Mouse (Mus musculus): ENCODE data around the gene Eno3. TPM values are rescaled to one million over a fixed set of nuclear protein-coding genes. Genes with fewer than 3 reads are reported as not detected.

Eno3 gene
- polyA plus RNA-seq, 1 experiment from 2014 or later: 12.7 TPM

DNA sequence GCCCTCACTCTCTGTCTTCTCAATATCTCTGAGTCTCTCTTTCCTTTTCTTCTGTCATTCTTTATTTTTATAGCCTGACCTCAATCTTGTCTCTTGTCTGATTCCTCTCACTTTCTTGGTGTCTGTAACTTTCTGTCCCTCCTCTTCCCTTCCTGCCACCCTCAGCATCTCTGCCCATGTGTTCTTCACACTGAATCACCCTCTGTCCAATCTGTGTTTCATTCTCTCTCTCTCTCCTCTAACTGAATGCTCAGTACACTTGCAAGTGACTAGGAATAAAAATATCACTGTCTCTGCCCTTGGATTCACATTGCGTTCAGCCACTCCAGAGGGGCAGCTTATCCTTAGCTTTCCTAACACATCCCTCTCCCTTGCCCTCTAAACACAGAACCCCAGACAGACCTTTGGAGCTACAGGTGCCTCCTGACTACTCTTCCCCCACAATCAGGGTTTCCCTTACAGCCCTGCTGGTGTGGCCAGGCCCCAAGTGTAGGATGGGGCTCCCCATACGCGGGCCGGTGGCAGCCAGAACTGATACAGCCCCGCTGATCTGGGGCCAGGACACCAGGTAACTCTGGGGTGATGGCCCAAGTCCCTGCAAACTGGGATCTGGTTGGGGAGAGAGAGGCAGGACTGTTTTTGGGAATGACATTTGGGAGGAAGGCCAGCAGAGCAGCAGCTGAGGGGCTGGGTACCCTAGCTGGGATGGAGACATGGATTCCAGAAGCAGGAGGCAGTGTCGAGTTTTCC lies 45.2 kb downstream of the Eno3 start:
- peak overlapping the region; percentile 71 for H3K4me3 ChIP-seq (ENCODE audit: low read depth, low read length)
- 77% methylated on average over 6 of the region's 6 CpGs for WGBS
- peak overlapping the region; percentile 36 for H3K9ac ChIP-seq
- H3K27ac ChIP-seq (ENCODE audit: low read depth): 0 out of 2 replicates have a peak overlapping the region, but pooled peaks have one; percentile 4
- peak overlapping the region; percentile 88 for H3K4me2 ChIP-seq
- no peaks in the 10 kb centered on the region for H3K27me3 ChIP-seq (ENCODE audit: insufficient read depth, low read length)
- no peak for ATAC-seq (ENCODE audit: insufficient read depth)
- TF ChIP-seq CTCF (IDR thresholded peaks at IDR 0.05; ENCODE audit: low read depth): no peak
- DNase-seq: no peak
- peaks cover 8% of the 10 kb centered on the region; the same call in 1 of the 2 replicates for H3K4me1 ChIP-seq (ENCODE audit: insufficient read depth)
- H3K36me3 ChIP-seq (ENCODE audit: insufficient read depth): peaks cover 45% of the 10 kb centered on the region
- no peaks in the 10 kb centered on the region for H3K9me3 ChIP-seq (ENCODE audit: low read depth, low read length)

DNA sequence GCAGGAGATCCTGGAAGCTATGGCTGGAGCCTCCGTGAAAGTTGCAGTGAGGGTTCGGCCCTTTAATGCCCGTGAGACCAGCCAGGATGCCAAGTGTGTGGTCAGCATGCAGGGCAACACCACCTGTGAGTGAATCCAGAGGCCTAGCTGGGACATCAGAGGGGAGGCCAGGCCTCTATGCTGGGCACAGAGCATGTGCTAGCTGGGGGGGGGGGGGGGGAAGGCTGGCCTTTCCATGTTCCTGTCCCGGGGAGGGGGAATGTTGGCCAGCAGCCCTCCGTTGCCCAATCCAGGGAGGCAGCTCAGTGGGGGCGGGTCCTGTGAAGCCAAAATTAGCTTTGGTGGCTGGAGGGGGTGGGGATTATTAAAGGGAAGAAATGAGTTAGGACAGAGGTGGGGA lies 45.8 kb downstream of the Eno3 start:
- Histone ChIP-seq H3K36me3 (ENCODE audit: insufficient read depth) (peaks cover 51% of the 10 kb centered on the region), H3K27ac (ENCODE audit: low read depth) (0 out of 2 replicates have a peak overlapping the region, but pooled peaks have one; percentile 4), H3K9me3 (ENCODE audit: low read depth, low read length) (no peaks in the 10 kb centered on the region), H3K4me1 (ENCODE audit: insufficient read depth) (peaks cover 8% of the 10 kb centered on the region; the same call in 1 of the 2 replicates), H3K9ac (peak overlapping the region; percentile 36), H3K4me2 (peak overlapping the region; percentile 88; the same call in 1 of the 2 replicates), H3K4me3 (ENCODE audit: low read depth, low read length) (0 out of 2 replicates have a peak overlapping the region, but pooled peaks have one; percentile 71), H3K27me3 (ENCODE audit: insufficient read depth, low read length) (no peaks in the 10 kb centered on the region)
- TF ChIP-seq CTCF (IDR thresholded peaks at IDR 0.05; ENCODE audit: low read depth): no peak
- peak; percentile 11 for DNase-seq
- 76% methylated on average over 4 of the region's 6 CpGs for WGBS
- no peak for ATAC-seq (ENCODE audit: insufficient read depth)

DNA sequence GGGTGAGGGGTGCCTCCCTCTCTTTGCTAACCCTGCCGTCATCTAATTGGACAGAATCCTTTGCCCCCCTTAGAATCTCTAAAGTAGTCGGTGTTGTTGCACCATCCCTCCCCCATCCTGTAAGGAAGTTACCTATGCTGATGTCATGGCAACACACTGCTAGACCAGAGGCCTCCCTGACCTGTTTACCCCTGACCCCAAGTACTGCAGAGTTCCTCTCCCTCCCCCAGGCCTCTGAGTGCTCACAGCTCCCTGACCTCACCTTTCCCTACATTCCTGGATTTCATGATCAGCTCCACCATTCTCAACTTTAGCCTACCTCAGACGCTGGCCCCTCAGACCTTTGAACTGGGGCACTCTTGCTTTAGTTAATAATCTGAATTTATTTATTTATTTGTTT lies 49.1 kb downstream of the Eno3 start:
- no peak overlapping the region for H3K9ac ChIP-seq
- DNase-seq: no peak
- H3K4me1 ChIP-seq (ENCODE audit: insufficient read depth): peaks cover 8% of the 10 kb centered on the region; the same call in 1 of the 2 replicates
- peaks cover 84% of the 10 kb centered on the region for H3K36me3 ChIP-seq (ENCODE audit: insufficient read depth)
- no peak for ATAC-seq (ENCODE audit: insufficient read depth)
- WGBS: 71% methylated on average over 3 of the region's 3 CpGs
- no peak overlapping the region for H3K4me3 ChIP-seq (ENCODE audit: low read depth, low read length)
- H3K9me3 ChIP-seq (ENCODE audit: low read depth, low read length): no peaks in the 10 kb centered on the region
- no peak overlapping the region for H3K4me2 ChIP-seq
- TF ChIP-seq CTCF (IDR thresholded peaks at IDR 0.05; ENCODE audit: low read depth): no peak
- H3K27me3 ChIP-seq (ENCODE audit: insufficient read depth, low read length): no peaks in the 10 kb centered on the region
- no peak overlapping the region for H3K27ac ChIP-seq (ENCODE audit: low read depth)

DNA sequence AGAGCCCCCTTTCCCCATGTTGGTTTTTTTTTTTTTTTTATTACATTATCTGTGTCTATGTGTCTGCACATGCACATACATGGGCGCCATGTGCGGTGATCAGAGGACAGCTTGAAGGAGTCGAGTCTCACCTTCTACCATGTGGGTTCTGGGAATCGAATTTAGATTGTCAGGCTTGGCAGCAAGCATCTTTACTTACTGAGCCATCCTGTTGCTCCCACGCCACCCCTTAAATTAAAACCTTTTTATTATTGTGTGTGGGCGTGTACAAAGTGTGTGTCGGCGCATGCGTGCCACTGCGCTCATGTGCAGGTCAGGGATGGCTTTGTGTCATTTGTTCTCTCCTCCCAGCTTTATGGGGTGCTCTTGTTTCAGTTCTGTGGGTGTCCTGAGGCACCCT lies 54.0 kb downstream of the Eno3 start:
- no peak for DNase-seq
- H3K4me3 ChIP-seq (ENCODE audit: low read depth, low read length): no peak overlapping the region
- H3K27me3 ChIP-seq (ENCODE audit: insufficient read depth, low read length): no peaks in the 10 kb centered on the region
- H3K9ac ChIP-seq: no peak overlapping the region
- 85% methylated on average over 10 of the region's 10 CpGs for WGBS
- no peaks in the 10 kb centered on the region for H3K4me1 ChIP-seq (ENCODE audit: insufficient read depth)
- H3K4me2 ChIP-seq: no peak overlapping the region
- H3K9me3 ChIP-seq (ENCODE audit: low read depth, low read length): no peaks in the 10 kb centered on the region
- no peak for TF ChIP-seq CTCF (IDR thresholded peaks at IDR 0.05; ENCODE audit: low read depth)
- H3K36me3 ChIP-seq (ENCODE audit: insufficient read depth): peaks cover 87% of the 10 kb centered on the region
- ATAC-seq (ENCODE audit: insufficient read depth): no peak
- H3K27ac ChIP-seq (ENCODE audit: low read depth): no peak overlapping the region

Small RNA genes within 50 kb of the gene (microRNA-seq; reads per million reads assigned to microRNA genes)
- gene Mir6925 (ENCODE audit: borderline number of aligned reads): not detected

Other genes starting within 250 kb of the Eno3 start
- 44.4 and 46.5 TPM in 2 replicates for gene Pelp1, start 247.2 kb upstream of the Eno3 start, polyA plus RNA-seq (2014; fragmentation: Nextera tagmentation; extraction: Ambion mirVana)
- 15.1 and 17.6 TPM in 2 replicates for gene Arrb2, start 224.6 kb upstream of the Eno3 start, polyA plus RNA-seq (2014; fragmentation: Nextera tagmentation; extraction: Ambion mirVana)
- 43.0 and 47.9 TPM in 2 replicates for gene Med11, start 205.3 kb upstream of the Eno3 start, polyA plus RNA-seq (2014; fragmentation: Nextera tagmentation; extraction: Ambion mirVana)
- 0.28 and 0.65 TPM in 2 replicates for gene Zmynd15, start 197.8 kb upstream of the Eno3 start, polyA plus RNA-seq (2014; fragmentation: Nextera tagmentation; extraction: Ambion mirVana)
- 4.9 and 5.8 TPM in 2 replicates for gene Cxcl16, start 197.2 kb upstream of the Eno3 start, polyA plus RNA-seq (2014; fragmentation: Nextera tagmentation; extraction: Ambion mirVana)
- gene Tm4sf5, start 152.0 kb upstream of the Eno3 start, polyA plus RNA-seq (2014; fragmentation: Nextera tagmentation; extraction: Ambion mirVana): 1.2 and 1.3 TPM in 2 replicates
- gene Vmo1, start 142.6 kb upstream of the Eno3 start, polyA plus RNA-seq (2014; fragmentation: Nextera tagmentation; extraction: Ambion mirVana): 0.38 TPM in 1 of 2 replicates, not detected in the other
- 0.30 and 0.55 TPM in 2 replicates for gene Gltpd2, start 138.0 kb upstream of the Eno3 start, polyA plus RNA-seq (2014; fragmentation: Nextera tagmentation; extraction: Ambion mirVana)
- 778 and 813 TPM in 2 replicates for gene Psmb6, start 131.8 kb upstream of the Eno3 start, polyA plus RNA-seq (2014; fragmentation: Nextera tagmentation; extraction: Ambion mirVana)
- gene Gm40193, start 124.3 kb upstream of the Eno3 start, polyA plus RNA-seq (2014; fragmentation: Nextera tagmentation; extraction: Ambion mirVana): not detected in 2 replicates
- gene Pld2, start 117.1 kb upstream of the Eno3 start, polyA plus RNA-seq (2014; fragmentation: Nextera tagmentation; extraction: Ambion mirVana): 5.9 and 6.4 TPM in 2 replicates
- 15.2 and 15.4 TPM in 2 replicates for gene Mink1, start 94.3 kb upstream of the Eno3 start, polyA plus RNA-seq (2014; fragmentation: Nextera tagmentation; extraction: Ambion mirVana)
- gene 4930544D05Rik, start 41.4 kb upstream of the Eno3 start, polyA plus RNA-seq (2014; fragmentation: Nextera tagmentation; extraction: Ambion mirVana): not detected in 2 replicates
- not detected in 2 replicates for gene Chrne, start 38.0 kb upstream of the Eno3 start, polyA plus RNA-seq (2014; fragmentation: Nextera tagmentation; extraction: Ambion mirVana)
- gene Gp1ba, start 18.1 kb upstream of the Eno3 start, polyA plus RNA-seq (2014; fragmentation: Nextera tagmentation; extraction: Ambion mirVana): 0.81 and 1.1 TPM in 2 replicates
- 97.0 and 98.8 TPM in 2 replicates for gene Rnf167, start 10.0 kb upstream of the Eno3 start, polyA plus RNA-seq (2014; fragmentation: Nextera tagmentation; extraction: Ambion mirVana)
- gene Slc25a11, start 9.7 kb upstream of the Eno3 start, polyA plus RNA-seq (2014; fragmentation: Nextera tagmentation; extraction: Ambion mirVana): 128 and 133 TPM in 2 replicates
- 2,124 and 2,138 TPM in 2 replicates for gene Pfn1, start 2.6 kb upstream of the Eno3 start, polyA plus RNA-seq (2014; fragmentation: Nextera tagmentation; extraction: Ambion mirVana)
- 141 and 167 TPM in 2 replicates for gene Spag7, start 12.2 kb downstream of the Eno3 start, polyA plus RNA-seq (2014; fragmentation: Nextera tagmentation; extraction: Ambion mirVana)
- 15.3 and 16.2 TPM in 2 replicates for gene Camta2, start 30.9 kb downstream of the Eno3 start, polyA plus RNA-seq (2014; fragmentation: Nextera tagmentation; extraction: Ambion mirVana)
- gene Inca1, start 43.0 kb downstream of the Eno3 start, polyA plus RNA-seq (2014; fragmentation: Nextera tagmentation; extraction: Ambion mirVana): 1.1 and 1.5 TPM in 2 replicates
- gene Kif1c, start 43.3 kb downstream of the Eno3 start, polyA plus RNA-seq (2014; fragmentation: Nextera tagmentation; extraction: Ambion mirVana): 12.4 and 13.7 TPM in 2 replicates
- gene Zfp3, start 107.0 kb downstream of the Eno3 start, polyA plus RNA-seq (2014; fragmentation: Nextera tagmentation; extraction: Ambion mirVana): 4.0 and 4.2 TPM in 2 replicates
- gene Scimp, start 155.4 kb downstream of the Eno3 start, polyA plus RNA-seq (2014; fragmentation: Nextera tagmentation; extraction: Ambion mirVana): not detected in 2 replicates
- 32.3 and 32.6 TPM in 2 replicates for gene Rabep1, start 187.6 kb downstream of the Eno3 start, polyA plus RNA-seq (2014; fragmentation: Nextera tagmentation; extraction: Ambion mirVana)